Mouse (Mus musculus): Measurements from ENCODE around the gene Slpi. TPM values are rescaled to one million over a fixed set of nuclear protein-coding genes. Genes with fewer than 3 reads are reported as not detected.

Gene Slpi
- total RNA-seq, 2 experiments from 2014 or later, result 1.2 to 2.0 TPM

DNA sequence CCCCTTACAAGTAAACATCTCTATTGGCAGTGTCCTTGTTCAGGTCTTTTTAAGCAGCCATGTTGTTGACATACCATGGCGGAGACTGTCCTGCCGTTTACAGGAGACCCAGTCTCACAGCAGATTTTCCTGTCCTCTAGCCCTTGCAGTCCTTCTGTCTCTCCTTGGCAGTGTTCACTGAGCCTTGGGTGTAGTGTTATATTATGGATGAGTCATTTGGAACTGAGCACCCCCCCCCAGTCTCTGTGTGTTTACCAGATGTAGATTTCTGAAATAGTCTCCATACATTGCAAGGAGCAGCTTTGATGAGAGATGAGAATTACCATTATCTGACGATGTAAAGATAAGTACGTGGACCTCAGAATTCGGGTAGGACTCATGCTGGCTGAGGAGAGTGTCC, 76.3 kb downstream of the Slpi start:
- DNase-seq (ENCODE audit: low spot score in 2 of 2), result no peak

Small RNA genes within 50 kb of the gene (microRNA-seq; reads per million reads assigned to microRNA genes)
- 0 reads per million in 2 experiments for gene Mir7678

Other genes with a start within 250 kb of the Slpi start
- 1 to 10 TPM; 5.9 to 6.4 TPM for gene Kcns1, start 218.0 kb downstream of the Slpi start, total RNA-seq (2021)
- gene Wfdc5, start 206.4 kb downstream of the Slpi start, total RNA-seq (2021), result not detected
- not detected for gene Wfdc12, start 198.5 kb downstream of the Slpi start, total RNA-seq (2021)
- not detected for gene Wfdc15a, start 189.0 kb downstream of the Slpi start, total RNA-seq (2021)
- gene Wfdc15b, start 167.4 kb downstream of the Slpi start, total RNA-seq (2021), result not detected
- gene Svs2, start 150.6 kb downstream of the Slpi start, total RNA-seq (2021), result not detected
- not detected for gene Svs3b, start 132.5 kb downstream of the Slpi start, total RNA-seq (2021)
- not detected for gene Svs4, start 110.6 kb downstream of the Slpi start, total RNA-seq (2021)
- gene Svs3a, start 99.8 kb downstream of the Slpi start, total RNA-seq (2021), result not detected
- not detected for gene Svs6, start 72.3 kb downstream of the Slpi start, total RNA-seq (2021)
- gene Svs5, start 56.4 kb downstream of the Slpi start, total RNA-seq (2021), result not detected
- gene Rbpjl, start 14.0 kb upstream of the Slpi start, total RNA-seq (2021), result under 1 TPM; 0.41 to 0.91 TPM
- gene Matn4, start 16.1 kb upstream of the Slpi start, total RNA-seq (2021), result 10 to 100 TPM; 21.2 to 21.6 TPM
- gene Sdc4, start 54.8 kb upstream of the Slpi start, total RNA-seq (2021), result 100 to 1,000 TPM; 117 to 137 TPM
- 10 to 100 TPM; 39.1 to 44.7 TPM for gene Sys1, start 67.9 kb upstream of the Slpi start, total RNA-seq (2021)
- 10 to 100 TPM; 12.7 to 18.8 TPM for gene Gm20458, start 71.9 kb upstream of the Slpi start, total RNA-seq (2021)
- gene Trp53tg5, start 84.6 kb upstream of the Slpi start, total RNA-seq (2021), result not detected
- gene Dbndd2, start 97.0 kb upstream of the Slpi start, total RNA-seq (2021), result 10 to 100 TPM; 87.6 to 88.0 TPM
- 10 to 100 TPM; 95.2 to 96.5 TPM for gene Pigt, start 108.4 kb upstream of the Slpi start, total RNA-seq (2021)
- gene Wfdc2, start 173.3 kb upstream of the Slpi start, total RNA-seq (2021), result 1 to 10 TPM in 1 of 2 experiments, not detected in 1; 5.6 TPM
- not detected for gene Spint3, start 184.4 kb upstream of the Slpi start, total RNA-seq (2021)
- gene Wfdc6a, start 196.4 kb upstream of the Slpi start, total RNA-seq (2021), result 1 to 10 TPM in 1 of 2 experiments, under 1 TPM in 1; 0.71 to 1.9 TPM
- gene Eppin, start 204.5 kb upstream of the Slpi start, total RNA-seq (2021), result not detected
- not detected for gene Wfdc6b, start 224.4 kb upstream of the Slpi start, total RNA-seq (2021)
- not detected for gene Wfdc8, start 224.5 kb upstream of the Slpi start, total RNA-seq (2021)
- not detected for gene Wfdc16, start 249.7 kb upstream of the Slpi start, total RNA-seq (2021)